Mouse (Mus musculus) liver, embryonic 11.5 days (tissue): Measurements from ENCODE around the gene Nipbl. TPM values are rescaled to one million over a fixed set of nuclear protein-coding genes. Genes with fewer than 3 reads are reported as not detected.
A peak's percentile ranks its signal among the peaks of the same experiment; 100 is the strongest.

Source experiments
- ATAC-seq: fragments of 200-750 bp; cut with Nextera tagmentation; replicated peaks from 2 replicates; pipeline ENCODE4 v1.8.0; 2017; ENCODE audit warnings: moderate number of reproducible peaks, mild to moderate bottlenecking, moderate TSS enrichment, moderate library complexity; ENCODE audit not compliant: low FRiP score
- DNase-seq: peaks from one replicate; pipeline ENCODE4 v3.0.0-alpha.2; 2017; ENCODE audit warnings: low spot score
- H3K27ac ChIP-seq: fragments of 300-500 bp; sonication (generic); 2 replicates; pipeline ENCODE4 v1.5.1; 2014; ENCODE audit warnings: mild to moderate bottlenecking, low read depth, low read length, control low read depth
- H3K27me3 ChIP-seq: fragments of 300-500 bp; sonication (generic); replicated peaks from 2 replicates; pipeline ENCODE4 v1.6.1; 2014; ENCODE audit warnings: low read length, mixed read lengths; ENCODE audit not compliant: control insufficient read depth, insufficient read depth
- H3K36me3 ChIP-seq: fragments of 300-500 bp; sonication (generic); 2 replicates; pipeline ENCODE4 v1.6.1; 2014; ENCODE audit warnings: mild to moderate bottlenecking, low read length, moderate library complexity, mixed read lengths; ENCODE audit not compliant: control insufficient read depth, insufficient read depth
- H3K4me1 ChIP-seq: fragments of 300-500 bp; sonication (generic); replicated peaks from 2 replicates; pipeline ENCODE4 v1.6.1; 2014; ENCODE audit warnings: low read length, mixed read lengths; ENCODE audit not compliant: control insufficient read depth, insufficient read depth
- H3K4me2 ChIP-seq: fragments of 300-500 bp; sonication (generic); 2 replicates; pipeline ENCODE4 v1.6.1; 2014; ENCODE audit warnings: mild to moderate bottlenecking, control low read depth, moderate library complexity
- H3K4me3 ChIP-seq: fragments of 300-500 bp; sonication (generic); 2 replicates; pipeline ENCODE4 v1.5.1; 2014; ENCODE audit warnings: low read depth, low read length, control low read depth
- H3K9ac ChIP-seq: fragments of 300-500 bp; sonication (generic); 2 replicates; pipeline ENCODE4 v1.6.1; 2014; ENCODE audit warnings: low read depth, low read length, control low read depth
- H3K9me3 ChIP-seq: fragments of 300-500 bp; sonication (generic); 2 replicates; pipeline ENCODE4 v1.6.1; 2016; ENCODE audit warnings: low read length, inconsistent platforms, mixed read lengths; ENCODE audit not compliant: control insufficient read depth
- WGBS: fragments of 180-500 bp; shearing (Covaris S2); extraction: QIAGEN DNeasy Blood & Tissue Kit; methylation state at CpG from one replicate; pipeline ENCODE4 v1.1.7; 2014; 5-methylcytosine and 5-hydroxymethylcytosine counted together
- polyA plus RNA-seq: library from polyadenylated mRNA; unstranded; fragments of >200 nt; fragmentation: Nextera tagmentation; extraction: Ambion mirVana; gene quantifications from 2 replicates; pipeline ENCODE4 v1.2.1, GENCODE M21; 2014

Gene Nipbl
- polyA plus RNA-seq, 1 experiment from 2014 or later, result 16.8 TPM

- Histone ChIP-seq H3K27ac (no peak overlapping the region), H3K36me3 (no peaks in the 10 kb centered on the region), H3K4me1 (peaks cover 8% of the 10 kb centered on the region), H3K9ac (peak overlapping the region; percentile 39), H3K4me2 (peak overlapping the region; percentile 95), H3K9me3 (no peaks in the 10 kb centered on the region), H3K27me3 (no peaks in the 10 kb centered on the region), H3K4me3 (peak overlapping the region; percentile 97)
- WGBS, result 3% methylated on average over 11 of the region's 11 CpGs
- DNase-seq, result no peak
- no peak for ATAC-seq
Measured at GRCm38 (mm10) chr15:8442156-8442555, 2.1 kb downstream of the Nipbl start.

- ATAC-seq (no peak), DNase-seq (no peak)
- H3K9ac ChIP-seq, result no peak overlapping the region
- H3K36me3 ChIP-seq, result no peaks in the 10 kb centered on the region
- no peak overlapping the region for H3K27ac ChIP-seq
- no peaks in the 10 kb centered on the region for H3K9me3 ChIP-seq
- H3K4me2 ChIP-seq, result no peak overlapping the region
- no peak overlapping the region for H3K4me3 ChIP-seq
- 73% methylated on average over 2 of the region's 2 CpGs for WGBS
- H3K27me3 ChIP-seq, result no peaks in the 10 kb centered on the region
- no peaks in the 10 kb centered on the region for H3K4me1 ChIP-seq
Measured at GRCm38 (mm10) chr15:8433239-8433947, 10.9 kb downstream of the Nipbl start.

GRCm38 (mm10) chr15:8432534-8432933 lies 11.7 kb downstream of the Nipbl start:
- Histone ChIP-seq H3K4me3 (no peak overlapping the region), H3K27me3 (no peaks in the 10 kb centered on the region), H3K9ac (no peak overlapping the region), H3K27ac (no peak overlapping the region), H3K4me1 (no peaks in the 10 kb centered on the region), H3K9me3 (no peaks in the 10 kb centered on the region), H3K36me3 (no peaks in the 10 kb centered on the region), H3K4me2 (no peak overlapping the region)
- DNase-seq, result no peak
- 84% methylated on average over 2 of the region's 2 CpGs for WGBS
- no peak for ATAC-seq

- 76% methylated on average over 5 of the region's 5 CpGs for WGBS
- no peak for ATAC-seq
Measured at GRCm38 (mm10) chr15:8429502-8429901, 14.8 kb downstream of the Nipbl start.

GRCm38 (mm10) chr15:8420909-8421308 lies 23.4 kb downstream of the Nipbl start:
- 20% methylated on average over 6 of the region's 6 CpGs for WGBS
- Histone ChIP-seq H3K4me1 (peaks cover 6% of the 10 kb centered on the region), H3K4me2 (no peak overlapping the region), H3K9me3 (no peaks in the 10 kb centered on the region), H3K9ac (no peak overlapping the region), H3K36me3 (no peaks in the 10 kb centered on the region), H3K4me3 (no peak overlapping the region), H3K27me3 (no peaks in the 10 kb centered on the region), H3K27ac (no peak overlapping the region)
- no peak for DNase-seq
- peak; percentile 75 for ATAC-seq

More at GRCm38 (mm10) chr15:8429502-8429901, 14.8 kb downstream of the Nipbl start:
- H3K4me2 ChIP-seq, result no peak overlapping the region
- H3K27me3 ChIP-seq, result no peaks in the 10 kb centered on the region
- H3K4me1 ChIP-seq, result no peaks in the 10 kb centered on the region
- H3K36me3 ChIP-seq, result no peaks in the 10 kb centered on the region
- no peaks in the 10 kb centered on the region for H3K9me3 ChIP-seq
- H3K4me3 ChIP-seq, result no peak overlapping the region
- DNase-seq, result no peak
- no peak overlapping the region for H3K9ac ChIP-seq
- no peak overlapping the region for H3K27ac ChIP-seq

GRCm38 (mm10) chr15:8416500-8417138 lies 27.6 kb downstream of the Nipbl start:
- Histone ChIP-seq H3K9me3 (no peaks in the 10 kb centered on the region), H3K27ac (no peak overlapping the region), H3K4me3 (no peak overlapping the region), H3K4me2 (no peak overlapping the region), H3K9ac (no peak overlapping the region), H3K27me3 (no peaks in the 10 kb centered on the region), H3K4me1 (peaks cover 17% of the 10 kb centered on the region), H3K36me3 (no peaks in the 10 kb centered on the region)
- 68% methylated on average over 4 of the region's 4 CpGs for whole genome bisulfite sequencing
- no peak for ATAC-seq
- no peak for DNase-seq

- 53% methylated on average over 3 of the region's 3 CpGs for WGBS
- no peak overlapping the region for H3K9ac ChIP-seq
- no peak for ATAC-seq
- no peak overlapping the region for H3K27ac ChIP-seq
- no peak overlapping the region for H3K4me3 ChIP-seq
- H3K36me3 ChIP-seq, result no peaks in the 10 kb centered on the region
- no peak for DNase-seq
- H3K4me1 ChIP-seq, result peaks cover 16% of the 10 kb centered on the region
- no peaks in the 10 kb centered on the region for H3K9me3 ChIP-seq
- no peak overlapping the region for H3K4me2 ChIP-seq
- H3K27me3 ChIP-seq, result no peaks in the 10 kb centered on the region
Measured at GRCm38 (mm10) chr15:8413356-8413755, 30.9 kb downstream of the Nipbl start.

GRCm38 (mm10) chr15:8411873-8412272 lies 32.4 kb downstream of the Nipbl start:
- WGBS, result 46% methylated on average over 1 of the region's 1 CpGs
- ATAC-seq, result no peak
- Histone ChIP-seq H3K4me3 (no peak overlapping the region), H3K4me2 (no peak overlapping the region), H3K27ac (no peak overlapping the region), H3K36me3 (no peaks in the 10 kb centered on the region), H3K27me3 (no peaks in the 10 kb centered on the region), H3K9me3 (no peaks in the 10 kb centered on the region), H3K9ac (no peak overlapping the region), H3K4me1 (peaks cover 16% of the 10 kb centered on the region)
- DNase-seq, result no peak
